Mouse (Mus musculus) stomach, embryonic 14.5 days (tissue): Measurements from ENCODE around the gene Tsen34. TPM values are rescaled to one million over a fixed set of nuclear protein-coding genes. Genes with fewer than 3 reads are reported as not detected.

ENCODE experiments used
- ATAC-seq: fragments of 200-750 bp; cut with Nextera tagmentation; 2 replicates; pipeline ENCODE4 v1.8.0; 2017; ENCODE audit warnings: low read depth, moderate TSS enrichment; ENCODE audit not compliant: insufficient number of reproducible peaks, insufficient read depth, low FRiP score
- H3K27ac ChIP-seq: fragments of 300-500 bp; sonication (generic); 2 replicates; pipeline ENCODE4 v1.5.1; 2014; ENCODE audit warnings: mild to moderate bottlenecking, low read length, moderate library complexity, mixed read lengths
- H3K27me3 ChIP-seq: fragments of 300-500 bp; sonication (generic); 2 replicates; pipeline ENCODE4 v1.6.1; 2014; ENCODE audit warnings: low read length, control low read depth, mixed read lengths; ENCODE audit not compliant: control insufficient read depth, insufficient read depth
- H3K36me3 ChIP-seq: fragments of 300-500 bp; sonication (generic); 2 replicates; pipeline ENCODE4 v1.6.1; 2014; ENCODE audit warnings: mild to moderate bottlenecking, control low read depth, low read length, moderate library complexity, mixed read lengths; ENCODE audit not compliant: control insufficient read depth, insufficient read depth
- H3K4me1 ChIP-seq: fragments of 300-500 bp; sonication (generic); 2 replicates; pipeline ENCODE4 v1.6.1; 2014; ENCODE audit warnings: low read length, control low read depth, mixed read lengths; ENCODE audit not compliant: control insufficient read depth, insufficient read depth
- H3K4me2 ChIP-seq: fragments of 300-500 bp; sonication (generic); replicated peaks from 2 replicates; pipeline ENCODE4 v1.6.1; 2014; ENCODE audit warnings: low read depth, low read length, control low read depth
- H3K4me3 ChIP-seq: fragments of 300-500 bp; sonication (generic); 2 replicates; pipeline ENCODE4 v1.5.1; 2014; ENCODE audit warnings: low read depth, low read length, control low read depth
- H3K9ac ChIP-seq: fragments of 300-500 bp; sonication (generic); replicated peaks from 2 replicates; pipeline ENCODE4 v1.6.1; 2014; ENCODE audit warnings: low read depth, mild to moderate bottlenecking, control low read depth, low read length, moderate library complexity, mixed read lengths
- H3K9me3 ChIP-seq: fragments of 300-500 bp; sonication (generic); 2 replicates; pipeline ENCODE4 v1.6.1; 2016; ENCODE audit warnings: low read depth, low read length, control low read depth; ENCODE audit not compliant: control insufficient read depth
- WGBS: fragments of 180-500 bp; shearing (Covaris S2); extraction: QIAGEN DNeasy Blood & Tissue Kit; methylation state at CpG from one replicate; pipeline ENCODE4 v1.1.7; 2014; 5-methylcytosine and 5-hydroxymethylcytosine counted together
- polyA plus RNA-seq: library from polyadenylated mRNA; unstranded; fragments of >200 nt; fragmentation: Nextera tagmentation; extraction: Ambion mirVana; gene quantifications from 2 replicates; pipeline ENCODE4 v1.2.1, GENCODE M21; 2014

The Tsen34 gene
- 223 and 240 TPM in 2 replicates for polyA plus RNA-seq

GRCm38 (mm10) chr7:3692382-3692986 is at the start of gene Tsen34:
Tsen34 (plus strand) TSS chr7:3692863.
- peak within 1 kb of the TSS; percentile 66 for H3K4me2 ChIP-seq
- H3K9me3 ChIP-seq = no peaks in the 10 kb centered on the region
- H3K27me3 ChIP-seq = no peaks in the 10 kb centered on the region
- no peak for ATAC-seq
- H3K4me3 ChIP-seq = peak within 1 kb of the TSS; percentile 68
- H3K4me1 ChIP-seq = peaks cover 16% of the 10 kb centered on the region; the same call in 1 of the 2 replicates
- peak within 1 kb of the TSS; percentile 81 for H3K9ac ChIP-seq
- peak within 1 kb of the TSS; percentile 99 for H3K27ac ChIP-seq
- peaks cover 18% of the 10 kb centered on the region for H3K36me3 ChIP-seq
- under 1% methylated on average over 49 of the region's 49 CpGs for WGBS

DNA sequence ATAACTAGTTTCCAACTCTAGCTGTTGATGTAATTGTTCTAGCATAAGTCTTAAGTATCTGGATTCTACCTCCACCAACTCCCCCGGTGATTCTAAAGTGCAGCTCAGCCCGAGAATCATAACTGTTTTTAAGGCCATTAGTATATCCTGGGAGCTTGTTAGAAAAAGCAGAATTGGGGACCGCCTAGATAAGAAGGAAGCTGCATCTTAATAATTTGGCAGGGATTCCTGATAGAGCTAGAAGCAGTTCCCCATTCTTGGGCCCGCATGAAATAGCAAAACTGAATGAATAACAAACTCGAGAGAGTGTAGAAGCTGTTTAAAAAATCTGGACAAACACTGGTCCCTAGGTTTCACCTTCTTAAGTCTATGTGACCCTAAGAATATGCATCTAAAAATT is 49.3 kb upstream of the Tsen34 start:
- Histone ChIP-seq H3K4me2 (no peak overlapping the region), H3K4me1 (peaks cover 24% of the 10 kb centered on the region), H3K4me3 (no peak overlapping the region), H3K36me3 (peaks cover 12% of the 10 kb centered on the region), H3K9me3 (no peaks in the 10 kb centered on the region), H3K9ac (no peak overlapping the region), H3K27ac (no peak overlapping the region), H3K27me3 (no peaks in the 10 kb centered on the region)
- WGBS = 58% methylated on average over 5 of the region's 5 CpGs
- ATAC-seq = no peak

GRCm38 (mm10) chr7:3643843-3644242 is 48.8 kb upstream of the Tsen34 start:
- no peaks in the 10 kb centered on the region for H3K9me3 ChIP-seq
- peaks cover 7% of the 10 kb centered on the region for H3K36me3 ChIP-seq
- no peak overlapping the region for H3K27ac ChIP-seq
- H3K4me3 ChIP-seq = peak overlapping the region; percentile 91
- ATAC-seq = no peak
- peaks cover 27% of the 10 kb centered on the region for H3K4me1 ChIP-seq
- H3K27me3 ChIP-seq = no peaks in the 10 kb centered on the region
- H3K9ac ChIP-seq = no peak overlapping the region
- H3K4me2 ChIP-seq = peak overlapping the region; percentile 54
- WGBS = 16% methylated on average over 9 of the region's 9 CpGs

DNA sequence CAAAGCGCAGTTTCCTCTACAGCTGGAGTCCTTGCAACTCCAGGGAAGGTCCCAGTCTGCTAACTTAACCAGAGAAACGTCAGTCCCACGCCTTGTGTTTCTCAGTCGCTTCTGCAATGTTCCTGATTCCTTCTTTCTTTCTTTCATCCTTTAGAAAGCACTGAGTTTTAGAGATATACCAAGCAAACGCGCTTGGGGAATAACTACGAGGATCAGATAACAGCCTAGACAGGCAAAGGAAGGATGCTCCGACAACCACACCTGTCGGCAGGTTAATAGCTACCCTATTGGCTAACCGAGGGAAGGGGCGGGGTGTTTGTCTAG is 48.4 kb upstream of the Tsen34 start:
- peak overlapping the region; percentile 91 for H3K4me3 ChIP-seq
- 2% methylated on average over 11 of the region's 11 CpGs for WGBS
- H3K36me3 ChIP-seq = peaks cover 10% of the 10 kb centered on the region
- H3K9me3 ChIP-seq = no peaks in the 10 kb centered on the region
- no peak overlapping the region for H3K9ac ChIP-seq
- peaks cover 27% of the 10 kb centered on the region for H3K4me1 ChIP-seq
- H3K27ac ChIP-seq = no peak overlapping the region; the same call in 1 of the 2 replicates
- H3K27me3 ChIP-seq = no peaks in the 10 kb centered on the region
- H3K4me2 ChIP-seq = peak overlapping the region; percentile 54
- no peak for ATAC-seq

- peak within 1 kb of the TSS; percentile 91 for H3K4me3 ChIP-seq
- ATAC-seq = peak; percentile 98
- under 1% methylated on average over 43 of the region's 58 CpGs for WGBS
- H3K4me1 ChIP-seq = peaks cover 27% of the 10 kb centered on the region
- H3K9me3 ChIP-seq = no peaks in the 10 kb centered on the region
- peak within 1 kb of the TSS; percentile 98 for H3K27ac ChIP-seq
- H3K27me3 ChIP-seq = no peaks in the 10 kb centered on the region
- peak within 1 kb of the TSS; percentile 91 for H3K4me2 ChIP-seq
- peaks cover 15% of the 10 kb centered on the region for H3K36me3 ChIP-seq
- H3K9ac ChIP-seq = peak within 1 kb of the TSS; percentile 97
Observed at GRCm38 (mm10) chr7:3644672-3645487, 47.8 kb upstream of the Tsen34 start, which contains the start of gene Cnot3. Cnot3 (plus strand) TSS chr7:3645268.

- Histone ChIP-seq H3K9ac (peak overlapping the region; percentile 97), H3K27ac (peak overlapping the region; percentile 98), H3K36me3 (peaks cover 16% of the 10 kb centered on the region), H3K27me3 (no peaks in the 10 kb centered on the region), H3K4me2 (peak overlapping the region; percentile 91), H3K4me1 (peaks cover 27% of the 10 kb centered on the region), H3K4me3 (peak overlapping the region; percentile 91), H3K9me3 (no peaks in the 10 kb centered on the region)
- ATAC-seq = no peak
- WGBS = under 1% methylated on average over 52 of the region's 58 CpGs
Observed at GRCm38 (mm10) chr7:3645488-3646025, 47.1 kb upstream of the Tsen34 start.

DNA sequence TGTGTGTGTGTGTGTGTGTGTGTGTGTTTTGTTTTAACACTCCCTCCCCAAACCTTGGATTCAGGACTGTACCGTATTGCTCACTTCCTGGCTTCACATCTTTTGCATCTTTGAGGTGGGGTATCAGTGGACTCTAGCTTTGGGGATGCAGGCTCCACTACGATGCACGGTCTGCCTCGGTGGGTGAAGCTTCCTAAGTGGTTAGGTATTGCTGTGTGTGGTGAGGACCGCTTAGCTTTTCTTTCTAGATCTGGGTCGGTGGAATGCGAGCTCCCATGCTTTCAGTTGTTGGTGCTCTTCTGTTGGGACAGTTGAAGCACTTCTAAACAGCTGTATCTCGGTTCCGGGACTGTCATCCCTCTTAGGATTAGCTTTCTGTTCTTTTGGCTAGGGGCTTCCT is 46.5 kb upstream of the Tsen34 start:
- Histone ChIP-seq H3K27ac (no peak overlapping the region; the same call in 1 of the 2 replicates), H3K9me3 (no peaks in the 10 kb centered on the region), H3K36me3 (peaks cover 17% of the 10 kb centered on the region; the same call in 1 of the 2 replicates), H3K4me2 (peak overlapping the region; percentile 91), H3K27me3 (no peaks in the 10 kb centered on the region), H3K9ac (peak overlapping the region; percentile 97), H3K4me3 (peak overlapping the region; percentile 91), H3K4me1 (peaks cover 27% of the 10 kb centered on the region)
- WGBS = 5% methylated on average over 9 of the region's 9 CpGs
- ATAC-seq = no peak

GRCm38 (mm10) chr7:3646641-3647040 is 46.0 kb upstream of the Tsen34 start:
- peaks cover 21% of the 10 kb centered on the region for H3K36me3 ChIP-seq
- peak overlapping the region; percentile 91 for H3K4me2 ChIP-seq
- no peaks in the 10 kb centered on the region for H3K27me3 ChIP-seq
- peaks cover 27% of the 10 kb centered on the region for H3K4me1 ChIP-seq
- H3K9me3 ChIP-seq = no peaks in the 10 kb centered on the region
- H3K9ac ChIP-seq = peak overlapping the region; percentile 97
- WGBS = 55% methylated on average over 4 of the region's 4 CpGs
- no peak for ATAC-seq
- no peak overlapping the region for H3K27ac ChIP-seq
- H3K4me3 ChIP-seq = peak overlapping the region; percentile 91
